In the genomic region with DNA sequence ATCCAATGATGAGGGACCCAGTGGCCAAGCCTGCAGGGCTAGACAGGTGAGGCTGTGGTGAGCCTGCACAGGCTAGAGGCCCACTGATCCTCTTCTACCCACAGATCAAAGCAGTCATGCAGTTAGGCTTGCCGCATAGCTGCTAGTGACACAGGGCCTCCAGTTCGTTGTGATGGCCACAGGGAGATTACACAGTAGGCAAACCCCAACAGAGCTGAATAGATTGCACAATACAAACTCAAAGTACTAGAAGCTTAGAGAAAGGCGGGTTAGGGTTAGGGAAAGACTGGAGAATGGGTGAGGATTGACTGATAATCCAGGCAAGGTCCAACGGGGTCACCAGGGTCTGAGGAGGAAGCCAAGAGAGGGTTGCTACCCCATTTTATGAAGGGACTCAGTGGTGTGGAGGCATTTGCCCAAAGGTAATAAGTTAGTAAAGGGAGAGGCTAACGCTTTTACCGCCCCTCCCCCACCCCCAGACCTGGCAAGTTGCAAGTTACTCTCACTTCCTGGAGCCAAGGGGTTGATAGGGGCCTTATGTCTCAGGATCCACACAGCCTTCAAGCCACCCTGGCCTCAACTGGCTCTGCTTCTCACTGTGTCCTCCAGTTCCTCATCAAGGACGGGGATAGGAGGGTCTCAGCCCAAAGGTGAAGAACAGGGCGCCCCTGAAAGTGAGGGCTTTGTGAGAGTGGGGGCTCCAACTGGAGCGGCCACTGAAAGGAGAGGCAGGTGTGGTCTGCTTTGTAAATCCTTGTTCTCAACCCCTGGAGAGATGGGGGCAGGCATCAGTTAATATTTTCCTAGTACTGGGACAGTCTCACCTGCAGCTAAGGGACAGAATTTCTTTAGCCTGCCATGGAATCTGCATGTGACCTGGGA, we compare ENCODE assay signal across 13 mouse cellular contexts. TPM values are rescaled to one million over a fixed set of nuclear protein-coding genes. Genes with fewer than 3 reads are reported as not detected.
A peak's percentile ranks its signal among the peaks of the same experiment; 100 is the strongest.
DNase-seq lines count a peak whose midpoint lies in the region; ATAC-seq and TF ChIP-seq lines count a peak whose summit lies in the region.
"Had no signal": no experiment of that assay in that cellular context is flagged by ENCODE, and none has a peak within 500 bp of the region (broad histone marks: within the 10 kb centered on the region; RNA-seq: fewer than 3 reads in every experiment).

No protein-coding gene starts in this region.

- ATAC-seq in forebrain, embryonic 11.5 days (replicated peaks; ENCODE audit: low FRiP score) = no peak
- ATAC-seq in granulocyte monocyte progenitor cell, adult 5-6 weeks (replicated peaks; ENCODE audit: poor library complexity, severe bottlenecking) = peak; percentile 83
- ATAC-seq in liver, embryonic 14.5 days (ENCODE audit: insufficient read depth) = peak; percentile 60

- no peaks in the 10 kb centered on the region for H3K36me3 ChIP-seq in forebrain, embryonic 10.5 days (replicated peaks)
- no peaks in the 10 kb centered on the region for H3K36me3 ChIP-seq in forebrain, embryonic 11.5 days (ENCODE audit: control insufficient read depth, insufficient read depth, low read length)
- H3K36me3 ChIP-seq in liver, embryonic 14.5 days (replicated peaks; ENCODE audit: control insufficient read depth, insufficient read depth, low read depth) = no peaks in the 10 kb centered on the region
- H3K36me3 ChIP-seq: forebrain, embryonic 12.5 days; midbrain, embryonic 12.5 days had no signal

- 74% methylated on average over 9 of the region's 9 CpGs for WGBS in forebrain, embryonic 10.5 days
- WGBS in forebrain, embryonic 11.5 days = 64% methylated on average over 9 of the region's 9 CpGs
- 39% methylated on average over 9 of the region's 9 CpGs for WGBS in liver, embryonic 14.5 days (ENCODE audit: insufficient replicate concordance)

- H3K9ac ChIP-seq in forebrain, embryonic 11.5 days (ENCODE audit: low read length) = no peak overlapping the region
- H3K9ac ChIP-seq in liver, embryonic 14.5 days (replicated peaks) = no peak overlapping the region
- H3K9ac ChIP-seq: forebrain, embryonic 12.5 days; midbrain, embryonic 12.5 days had no signal

- no peak overlapping the region for H3K4me3 ChIP-seq in forebrain, embryonic 10.5 days
- H3K4me3 ChIP-seq in forebrain, embryonic 11.5 days (ENCODE audit: low read depth, low read length) = no peak overlapping the region
- no peak overlapping the region for H3K4me3 ChIP-seq in liver, embryonic 14.5 days (ENCODE audit: insufficient read depth in 1 of 2, low read depth in 2 of 2, low read length in 2 of 2)
- H3K4me3 ChIP-seq: forebrain, embryonic 12.5 days; midbrain, embryonic 12.5 days had no signal

- no peak for DNase-seq in forebrain, embryonic 10.5 days (ENCODE audit: extremely low spot score, low spot score)
- no peak for DNase-seq in forebrain, embryonic 11.5 days (ENCODE audit: low spot score)
- peak; percentile 8 for DNase-seq in 416B (ENCODE audit: low read depth)
- peak in 1 of 3 experiments; percentile 11 for DNase-seq in liver, embryonic 14.5 days (ENCODE audit: low read depth in 3 of 3, low spot score in 3 of 3)
- no peak for DNase-seq in urinary bladder, postnatal 10 days (ENCODE audit: low spot score)
- no peak for DNase-seq in right cerebral cortex, postnatal 14 days
- DNase-seq in urinary bladder, adult 2 months (ENCODE audit: low spot score) = no peak
- DNase-seq: left cerebral cortex, postnatal 4 days; thymus, postnatal 14 days had no signal

- H3K27me3 ChIP-seq in forebrain, embryonic 10.5 days (ENCODE audit: poor library complexity, severe bottlenecking) = no peaks in the 10 kb centered on the region
- H3K27me3 ChIP-seq in forebrain, embryonic 11.5 days (ENCODE audit: control insufficient read depth, insufficient read depth, low read length) = no peaks in the 10 kb centered on the region
- H3K27me3 ChIP-seq in liver, embryonic 14.5 days (ENCODE audit: control insufficient read depth, insufficient read depth, low read length) = no peaks in the 10 kb centered on the region; the same call in 1 of the 2 replicates
- H3K27me3 ChIP-seq: forebrain, embryonic 12.5 days; midbrain, embryonic 12.5 days had no signal

- no peaks in the 10 kb centered on the region for H3K9me3 ChIP-seq in forebrain, embryonic 10.5 days
- H3K9me3 ChIP-seq in forebrain, embryonic 11.5 days (ENCODE audit: control insufficient read depth, low read length) = no peaks in the 10 kb centered on the region
- H3K9me3 ChIP-seq in liver, embryonic 14.5 days (ENCODE audit: control insufficient read depth, low read length) = no peaks in the 10 kb centered on the region
- H3K9me3 ChIP-seq: forebrain, embryonic 12.5 days; midbrain, embryonic 12.5 days had no signal

- H3K4me1 ChIP-seq in forebrain, embryonic 10.5 days = peaks cover 49% of the 10 kb centered on the region
- 0 out of 2 replicates have a peak, but pooled peaks cover 2% of the 10 kb centered on the region for H3K4me1 ChIP-seq in forebrain, embryonic 11.5 days (replicated peaks; ENCODE audit: control insufficient read depth, insufficient read depth, low read length)
- H3K4me1 ChIP-seq in liver, embryonic 14.5 days (replicated peaks; ENCODE audit: control insufficient read depth in 2 of 2, insufficient read depth in 2 of 2, low read length in 1 of 2) = peaks cover 0 to 12% of the 10 kb centered on the region in 2 experiments; a peak in 1 of 4 replicates

- H3K27ac ChIP-seq in forebrain, embryonic 10.5 days = peak overlapping the region; percentile 44
- no peak overlapping the region for H3K27ac ChIP-seq in forebrain, embryonic 11.5 days (ENCODE audit: low read depth, low read length)
- H3K27ac ChIP-seq in liver, embryonic 14.5 days = no peak overlapping the region
- H3K27ac ChIP-seq: forebrain, embryonic 12.5 days; midbrain, embryonic 12.5 days had no signal

- no peak for TF ChIP-seq CTCF in liver, embryonic 14.5 days (IDR thresholded peaks at IDR 0.05; ENCODE audit: low read depth)

- no peak for TF ChIP-seq EP300 in liver, embryonic 14.5 days (IDR thresholded peaks at IDR 0.05; ENCODE audit: low read depth)

- no peak overlapping the region for H3K4me2 ChIP-seq in forebrain, embryonic 11.5 days (ENCODE audit: low read depth, low read length, severe bottlenecking)
- no peak overlapping the region; the same call in 1 of the 2 replicates for H3K4me2 ChIP-seq in liver, embryonic 14.5 days (ENCODE audit: low read depth)
- H3K4me2 ChIP-seq: forebrain, embryonic 12.5 days; midbrain, embryonic 12.5 days had no signal

RNA-seq across cellular contexts. Expression of gene Mras, which starts 13.2 kb away (rescaled TPM):
- polyA plus RNA-seq in forebrain, embryonic 10.5 days (2016; fragmentation: Nextera tagmentation; extraction: Ambion mirVana) = 7.6 and 8.7 TPM in 2 replicates
- polyA plus RNA-seq in forebrain, embryonic 11.5 days (2014; fragmentation: Nextera tagmentation; extraction: Ambion mirVana) = 15.5 and 16.8 TPM in 2 replicates
- 6.7 and 19.6 TPM in 2 replicates for total RNA-seq in granulocyte monocyte progenitor cell, adult 5-6 weeks (2014; fragmentation: Nextera tagmentation)
- total RNA-seq in granulocyte monocyte progenitor cell, adult 5-6 weeks (2017) = 3.2 and 9.2 TPM in 2 replicates
- polyA plus RNA-seq in liver, embryonic 14.5 days (2012; rRNA removed) = 2.0 and 2.7 TPM in 2 replicates
- 3.5 TPM in 2 replicates for polyA plus RNA-seq in liver, embryonic 14.5 days (2014; fragmentation: Nextera tagmentation; extraction: Ambion mirVana)
- 31.1 and 32.7 TPM in 2 replicates for polyA plus RNA-seq in urinary bladder, adult 2 months (2012; rRNA removed)

RNA-seq across cellular contexts. Expression of gene Nme9, which starts 27.3 kb away (rescaled TPM):
- not detected in 2 replicates for polyA plus RNA-seq in forebrain, embryonic 10.5 days (2016; fragmentation: Nextera tagmentation; extraction: Ambion mirVana)
- not detected in 2 replicates for polyA plus RNA-seq in forebrain, embryonic 11.5 days (2014; fragmentation: Nextera tagmentation; extraction: Ambion mirVana)
- not detected in 2 replicates for total RNA-seq in granulocyte monocyte progenitor cell, adult 5-6 weeks (2014; fragmentation: Nextera tagmentation)
- total RNA-seq in granulocyte monocyte progenitor cell, adult 5-6 weeks (2017) = not detected in 2 replicates
- polyA plus RNA-seq in liver, embryonic 14.5 days (2012; rRNA removed) = 0.03 and 0.11 TPM in 2 replicates
- not detected in 2 replicates for polyA plus RNA-seq in liver, embryonic 14.5 days (2014; fragmentation: Nextera tagmentation; extraction: Ambion mirVana)
- 0.10 and 0.12 TPM in 2 replicates for polyA plus RNA-seq in urinary bladder, adult 2 months (2012; rRNA removed)
- polyA plus RNA-seq: midbrain, embryonic 12.5 days; neural tube, embryonic 14.5 days had no signal
